Mouse (Mus musculus) limb, embryonic 11.5 days (tissue): ENCODE results near the gene Ttc25. TPM values are rescaled to one million over a fixed set of nuclear protein-coding genes. Genes with fewer than 3 reads are reported as not detected.
A peak's percentile ranks its signal among the peaks of the same experiment; 100 is the strongest.
"Not testable (repeated sequence)": the region's sequence is repeated elsewhere in the genome, so short reads cannot be mapped to it uniquely, and the experiment has no call there.

Source experiments
- ATAC-seq: fragments of 200-750 bp; cut with Nextera tagmentation; 2 replicates; pipeline ENCODE4 v1.8.0; 2017; ENCODE audit warnings: low read depth; ENCODE audit not compliant: insufficient number of reproducible peaks, low FRiP score, low TSS enrichment
- DNase-seq: peaks from one replicate; pipeline ENCODE4 v3.0.0-alpha.2; 2015; ENCODE audit warnings: low spot score
- H3K27ac ChIP-seq: fragments of 300-500 bp; sonication (generic); replicated peaks from 2 replicates; pipeline ENCODE4 v1.5.1; 2014; ENCODE audit warnings: low read depth, mild to moderate bottlenecking, low read length
- H3K27me3 ChIP-seq: fragments of 300-500 bp; sonication (generic); 2 replicates; pipeline ENCODE4 v1.6.1; 2014; ENCODE audit warnings: mild to moderate bottlenecking, low read length, mixed read lengths; ENCODE audit not compliant: control insufficient read depth, insufficient read depth
- H3K36me3 ChIP-seq: fragments of 300-500 bp; sonication (generic); 2 replicates; pipeline ENCODE4 v1.6.1; 2014; ENCODE audit warnings: mild to moderate bottlenecking, low read length, moderate library complexity, mixed read lengths; ENCODE audit not compliant: control insufficient read depth, insufficient read depth
- H3K4me1 ChIP-seq: fragments of 300-500 bp; sonication (generic); 2 replicates; pipeline ENCODE4 v1.6.1; 2014; ENCODE audit warnings: low read length, mixed read lengths; ENCODE audit not compliant: control insufficient read depth, insufficient read depth
- H3K4me2 ChIP-seq: fragments of 300-500 bp; sonication (generic); 2 replicates; pipeline ENCODE4 v1.6.1; 2014; ENCODE audit warnings: low read depth, mild to moderate bottlenecking, moderate library complexity; ENCODE audit not compliant: severe bottlenecking
- H3K4me3 ChIP-seq: fragments of 300-500 bp; sonication (generic); 2 replicates; pipeline ENCODE4 v1.5.1; 2014; ENCODE audit warnings: low read depth, low read length
- H3K9ac ChIP-seq: fragments of 300-500 bp; sonication (generic); 2 replicates; pipeline ENCODE4 v1.6.1; 2014; ENCODE audit warnings: mild to moderate bottlenecking, low read length
- H3K9me3 ChIP-seq: fragments of 300-500 bp; sonication (generic); 2 replicates; pipeline ENCODE4 v1.6.1; 2016; ENCODE audit warnings: low read length; ENCODE audit not compliant: control insufficient read depth
- WGBS: fragments of 180-500 bp; shearing (Covaris S2); extraction: QIAGEN DNeasy Blood & Tissue Kit; methylation state at CpG from one replicate; pipeline ENCODE4 v1.1.7; 2014; 5-methylcytosine and 5-hydroxymethylcytosine counted together
- polyA plus RNA-seq: library from polyadenylated mRNA; unstranded; fragments of >200 nt; fragmentation: Nextera tagmentation; extraction: Ambion mirVana; gene quantifications from 2 replicates; pipeline ENCODE4 v1.2.1, GENCODE M21; 2014

The Ttc25 gene
- polyA plus RNA-seq, 1 experiment from 2014 or later, result 1.1 TPM

GRCm38 (mm10) chr11:100616332-100616731, 70.9 kb downstream of the Ttc25 start:
- Histone ChIP-seq H3K4me3 (no peak overlapping the region), H3K9ac (no peak overlapping the region), H3K4me2 (no peak overlapping the region), H3K36me3 (no peaks in the 10 kb centered on the region), H3K27me3 (no peaks in the 10 kb centered on the region), H3K9me3 (no peaks in the 10 kb centered on the region), H3K27ac (no peak overlapping the region), H3K4me1 (peaks cover 12% of the 10 kb centered on the region)
- WGBS, result 91% methylated on average over 5 of the region's 5 CpGs
- DNase-seq (no peak), ATAC-seq (no peak)

- not testable (repeated sequence) for H3K4me2 ChIP-seq, ATAC-seq, H3K36me3 ChIP-seq, DNase-seq, H3K9ac ChIP-seq, H3K27ac ChIP-seq, H3K9me3 ChIP-seq, H3K27me3 ChIP-seq, H3K4me3 ChIP-seq
- 93% methylated on average over 7 of the region's 7 CpGs for WGBS
- H3K4me1 ChIP-seq, result peaks cover 12% of the 10 kb centered on the region
These were observed 71.4 kb downstream of the Ttc25 start for GRCm38 (mm10) chr11:100616836-100617235.

- no peak overlapping the region for H3K4me3 ChIP-seq
- H3K27ac ChIP-seq, result no peak overlapping the region
- no peaks in the 10 kb centered on the region for H3K27me3 ChIP-seq
- H3K4me1 ChIP-seq, result peaks cover 12% of the 10 kb centered on the region
- H3K36me3 ChIP-seq, result no peaks in the 10 kb centered on the region
- no peak overlapping the region for H3K9ac ChIP-seq
- ATAC-seq, result no peak
- DNase-seq, result no peak
- H3K4me2 ChIP-seq, result no peak overlapping the region
- no peaks in the 10 kb centered on the region for H3K9me3 ChIP-seq
- WGBS, result 88% methylated on average over 4 of the region's 4 CpGs
These were observed 72.1 kb downstream of the Ttc25 start for GRCm38 (mm10) chr11:100617480-100617879.

GRCm38 (mm10) chr11:100618761-100619484, 73.5 kb downstream of the Ttc25 start, which contains the start of gene Nkiras2:
Gene Nkiras2 (plus strand): TSS chr11:100619244.
- WGBS, result 0% methylated on average over 33 of the region's 36 CpGs

GRCm38 (mm10) chr11:100619485-100619975, 74.1 kb downstream of the Ttc25 start:
- H3K27ac ChIP-seq, result peak overlapping the region; percentile 73
- H3K4me3 ChIP-seq, result peak overlapping the region; percentile 67
- WGBS, result under 1% methylated on average over 40 of the region's 40 CpGs
- peak overlapping the region; percentile 76 for H3K9ac ChIP-seq
- no peaks in the 10 kb centered on the region for H3K36me3 ChIP-seq
- ATAC-seq, result peak; percentile 95
- H3K27me3 ChIP-seq, result no peaks in the 10 kb centered on the region
- peaks cover 17% of the 10 kb centered on the region for H3K4me1 ChIP-seq
- peak; percentile 99 for DNase-seq
- no peaks in the 10 kb centered on the region for H3K9me3 ChIP-seq
- H3K4me2 ChIP-seq, result peak overlapping the region; percentile 87

More at GRCm38 (mm10) chr11:100618761-100619484, 73.5 kb downstream of the Ttc25 start, which contains the start of gene Nkiras2:
- H3K27me3 ChIP-seq, result no peaks in the 10 kb centered on the region
- H3K9ac ChIP-seq, result peak within 1 kb of the TSS; percentile 76
- peak within 1 kb of the TSS; percentile 67 for H3K4me3 ChIP-seq
- ATAC-seq (peak; percentile 36), DNase-seq (peak; percentile 79)
- H3K9me3 ChIP-seq, result no peaks in the 10 kb centered on the region
- peaks cover 16% of the 10 kb centered on the region for H3K4me1 ChIP-seq
- no peaks in the 10 kb centered on the region for H3K36me3 ChIP-seq
- peak within 1 kb of the TSS; percentile 87 for H3K4me2 ChIP-seq
- peak within 1 kb of the TSS; percentile 73 for H3K27ac ChIP-seq

- WGBS, result 1% methylated on average over 11 of the region's 11 CpGs
- Histone ChIP-seq H3K36me3 (no peaks in the 10 kb centered on the region), H3K9me3 (no peaks in the 10 kb centered on the region), H3K4me1 (peaks cover 17% of the 10 kb centered on the region), H3K27ac (peak within 1 kb of the TSS; percentile 73), H3K27me3 (no peaks in the 10 kb centered on the region), H3K9ac (peak within 1 kb of the TSS; percentile 76), H3K4me3 (peak within 1 kb of the TSS; percentile 67), H3K4me2 (peak within 1 kb of the TSS; percentile 87)
- DNase-seq (no peak), ATAC-seq (no peak)
These were observed 74.6 kb downstream of the Ttc25 start, which contains the start of gene Dnajc7 for GRCm38 (mm10) chr11:100619982-100620381. Gene Dnajc7 (minus strand): TSS chr11:100620168.

Other genes with a start within 250 kb of the Ttc25 start
- gene Eif1, start 225.7 kb upstream of the Ttc25 start, polyA plus RNA-seq, result 1,608 and 1,642 TPM in 2 replicates
- gene Gast, start 211.2 kb upstream of the Ttc25 start, polyA plus RNA-seq, result not detected in 2 replicates
- 0.38 and 0.39 TPM in 2 replicates for gene Hap1, start 189.5 kb upstream of the Ttc25 start, polyA plus RNA-seq
- gene Jup, start 147.8 kb upstream of the Ttc25 start, polyA plus RNA-seq, result 29.8 and 32.3 TPM in 2 replicates
- gene P3h4, start 130.8 kb upstream of the Ttc25 start, polyA plus RNA-seq, result 36.7 and 40.2 TPM in 2 replicates
- 81.3 and 85.4 TPM in 2 replicates for gene Fkbp10, start 129.9 kb upstream of the Ttc25 start, polyA plus RNA-seq
- 157 and 160 TPM in 2 replicates for gene Nt5c3b, start 103.8 kb upstream of the Ttc25 start, polyA plus RNA-seq
- 0.93 and 1.0 TPM in 2 replicates for gene Klhl10, start 103.7 kb upstream of the Ttc25 start, polyA plus RNA-seq
- 13.8 and 15.7 TPM in 2 replicates for gene Klhl11, start 72.9 kb upstream of the Ttc25 start, polyA plus RNA-seq
- gene Acly, start 17.6 kb upstream of the Ttc25 start, polyA plus RNA-seq, result 182 and 195 TPM in 2 replicates
- 21.9 and 23.8 TPM in 2 replicates for gene Cnp, start 29.3 kb downstream of the Ttc25 start, polyA plus RNA-seq
- 80.9 and 90.2 TPM in 2 replicates for gene Nkiras2, start 73.6 kb downstream of the Ttc25 start, polyA plus RNA-seq
- 69.9 and 98.4 TPM in 2 replicates for gene Dnajc7, start 74.6 kb downstream of the Ttc25 start, polyA plus RNA-seq
- 0.19 and 0.57 TPM in 2 replicates for gene Zfp385c, start 146.8 kb downstream of the Ttc25 start, polyA plus RNA-seq
- gene Dhx58, start 158.7 kb downstream of the Ttc25 start, polyA plus RNA-seq, result 2.0 and 2.8 TPM in 2 replicates
- 60.1 and 68.9 TPM in 2 replicates for gene Kat2a, start 166.9 kb downstream of the Ttc25 start, polyA plus RNA-seq
- 0.24 and 0.41 TPM in 2 replicates for gene Hspb9, start 168.2 kb downstream of the Ttc25 start, polyA plus RNA-seq
- 45.8 and 68.7 TPM in 2 replicates for gene Rab5c, start 192.6 kb downstream of the Ttc25 start, polyA plus RNA-seq
- not detected in 2 replicates for gene Kcnh4, start 214.3 kb downstream of the Ttc25 start, polyA plus RNA-seq
- not detected in 2 replicates for gene Hcrt, start 217.3 kb downstream of the Ttc25 start, polyA plus RNA-seq
- gene Ghdc, start 225.3 kb downstream of the Ttc25 start, polyA plus RNA-seq, result 2.6 and 2.8 TPM in 2 replicates